Comparison of ENCODE assay signal across 9 mouse cellular contexts in genomic region chr3:104777342-104777741, GRCm38 (mm10). TPM values are rescaled to one million over a fixed set of nuclear protein-coding genes. Genes with fewer than 3 reads are reported as not detected.
A peak's percentile ranks its signal among the peaks of the same experiment; 100 is the strongest.
DNase-seq lines count a peak whose midpoint lies in the region; ATAC-seq lines count a peak whose summit lies in the region.
"Had no signal": no experiment of that assay in that cellular context is flagged by ENCODE, and none has a peak within 500 bp of the region (broad histone marks: within the 10 kb centered on the region; RNA-seq: fewer than 3 reads in every experiment).

No protein-coding gene starts in this region.

- peaks cover 24% of the 10 kb centered on the region for H3K4me1 ChIP-seq in heart, embryonic 11.5 days (ENCODE audit: control insufficient read depth, insufficient read depth, low read length)
- peaks cover 15% of the 10 kb centered on the region for H3K4me1 ChIP-seq in limb, embryonic 11.5 days (ENCODE audit: control insufficient read depth, insufficient read depth, low read length)
- peaks cover 14% of the 10 kb centered on the region; the same call in 1 of the 2 replicates for H3K4me1 ChIP-seq in neural tube, embryonic 14.5 days (ENCODE audit: control insufficient read depth, insufficient read depth, low read length)

- peak overlapping the region; percentile 70 for H3K4me2 ChIP-seq in heart, embryonic 11.5 days
- H3K4me2 ChIP-seq in limb, embryonic 11.5 days (ENCODE audit: low read depth, severe bottlenecking), result peak overlapping the region; percentile 69
- peak overlapping the region; percentile 55 for H3K4me2 ChIP-seq in neural tube, embryonic 14.5 days (ENCODE audit: low read depth, low read length)

- ATAC-seq in heart, embryonic 11.5 days (replicated peaks; ENCODE audit: insufficient number of reproducible peaks, low FRiP score, low TSS enrichment), result no peak
- 0 out of 2 replicates have a peak, but pooled peaks have one; percentile 21 for ATAC-seq in granulocyte monocyte progenitor cell, adult 5-6 weeks (replicated peaks; ENCODE audit: poor library complexity, severe bottlenecking)
- ATAC-seq in limb, embryonic 11.5 days (ENCODE audit: insufficient number of reproducible peaks, low FRiP score, low TSS enrichment, low read depth), result no peak
- peak; percentile 19; the same call in 1 of the 2 replicates for ATAC-seq in neural tube, embryonic 14.5 days (ENCODE audit: low read depth)

- no peaks in the 10 kb centered on the region for H3K9me3 ChIP-seq in heart, embryonic 11.5 days (replicated peaks; ENCODE audit: control insufficient read depth, low read length)
- H3K9me3 ChIP-seq in limb, embryonic 11.5 days (ENCODE audit: control insufficient read depth, low read length), result no peaks in the 10 kb centered on the region
- H3K9me3 ChIP-seq in neural tube, embryonic 14.5 days (ENCODE audit: control insufficient read depth, low read length), result no peaks in the 10 kb centered on the region
- H3K9me3 ChIP-seq: G1E had no signal

- H3K27me3 ChIP-seq in heart, embryonic 11.5 days (ENCODE audit: control insufficient read depth, insufficient read depth, low read length), result peaks cover 45% of the 10 kb centered on the region
- H3K27me3 ChIP-seq in limb, embryonic 11.5 days (ENCODE audit: control insufficient read depth, insufficient read depth, low read length), result peaks cover 48% of the 10 kb centered on the region
- H3K27me3 ChIP-seq in neural tube, embryonic 14.5 days (ENCODE audit: control insufficient read depth, insufficient read depth, low read length), result peaks cover 38% of the 10 kb centered on the region

- WGBS in heart, embryonic 11.5 days (ENCODE audit: insufficient replicate concordance), result 1% methylated on average over 20 of the region's 20 CpGs
- WGBS in limb, embryonic 11.5 days, result 2% methylated on average over 20 of the region's 20 CpGs
- 1% methylated on average over 20 of the region's 20 CpGs for WGBS in neural tube, embryonic 14.5 days

- H3K9ac ChIP-seq in heart, embryonic 11.5 days (ENCODE audit: low read depth, low read length), result peak overlapping the region; percentile 39; the same call in 1 of the 2 replicates
- peak overlapping the region; percentile 45 for H3K9ac ChIP-seq in limb, embryonic 11.5 days (ENCODE audit: low read length)
- H3K9ac ChIP-seq in neural tube, embryonic 14.5 days (replicated peaks; ENCODE audit: low read depth, low read length), result peak overlapping the region; percentile 21; the same call in 1 of the 2 replicates

- DNase-seq in heart, adult 9 months (ENCODE audit: low spot score in 2 of 2), result no peak
- peak; percentile 33 for DNase-seq in Muller cell, postnatal 12 days (ENCODE audit: inconsistent ontology term)
- DNase-seq in limb, embryonic 11.5 days (ENCODE audit: low spot score), result peak; percentile 80
- no peak for DNase-seq in ovary, postnatal 10 days (ENCODE audit: low spot score)
- DNase-seq in left cerebral cortex, adult 18-20 months (ENCODE audit: low spot score in 2 of 2), result no peak

- H3K27ac ChIP-seq in heart, embryonic 11.5 days (ENCODE audit: low read depth, low read length), result no peak overlapping the region
- H3K27ac ChIP-seq in limb, embryonic 11.5 days (replicated peaks; ENCODE audit: low read depth, low read length), result no peak overlapping the region
- no peak overlapping the region for H3K27ac ChIP-seq in neural tube, embryonic 14.5 days (ENCODE audit: low read depth, low read length)

- peak overlapping the region; percentile 42 for H3K4me3 ChIP-seq in heart, embryonic 11.5 days (ENCODE audit: low read depth, low read length)
- peak overlapping the region; percentile 34 for H3K4me3 ChIP-seq in limb, embryonic 11.5 days (ENCODE audit: low read depth, low read length)
- peak overlapping the region; percentile 24; the same call in 1 of the 2 replicates for H3K4me3 ChIP-seq in neural tube, embryonic 14.5 days (ENCODE audit: low read depth, low read length)

- no peaks in the 10 kb centered on the region for H3K36me3 ChIP-seq in heart, embryonic 11.5 days (ENCODE audit: control insufficient read depth, insufficient read depth, low read length)
- no peaks in the 10 kb centered on the region for H3K36me3 ChIP-seq in limb, embryonic 11.5 days (ENCODE audit: control insufficient read depth, insufficient read depth, low read length)
- H3K36me3 ChIP-seq in neural tube, embryonic 14.5 days (ENCODE audit: control insufficient read depth, insufficient read depth, low read length), result no peaks in the 10 kb centered on the region
- H3K36me3 ChIP-seq: G1E had no signal

RNA-seq across cellular contexts. Expression of gene Ppm1j, which starts 3.5 kb away (rescaled TPM):
- 23.5 and 36.9 TPM in 2 replicates for polyA plus RNA-seq in heart, embryonic 11.5 days (2014; fragmentation: Nextera tagmentation; extraction: Ambion mirVana)
- not detected in 2 replicates for total RNA-seq in granulocyte monocyte progenitor cell, adult 5-6 weeks (2014; fragmentation: Nextera tagmentation)
- total RNA-seq in granulocyte monocyte progenitor cell, adult 5-6 weeks (2017), result not detected in 2 replicates
- polyA plus RNA-seq in limb, embryonic 11.5 days (2014; fragmentation: Nextera tagmentation; extraction: Ambion mirVana), result 1.3 and 1.8 TPM in 2 replicates
- 0.23 and 3.1 TPM in 2 replicates for polyA plus RNA-seq in neural tube, embryonic 14.5 days (2014; fragmentation: Nextera tagmentation; extraction: Ambion mirVana)
- 1 to 10 TPM in 1 of 2 experiments, under 1 TPM in 1; 0.70 to 1.4 TPM for total RNA-seq in left cerebral cortex, adult 18-20 months (2021)
- total RNA-seq: G1E had no signal

RNA-seq across cellular contexts. Expression of gene Fam19a3, which starts 4.3 kb away (rescaled TPM):
- polyA plus RNA-seq in heart, embryonic 11.5 days (2014; fragmentation: Nextera tagmentation; extraction: Ambion mirVana), result 1.2 and 2.2 TPM in 2 replicates
- not detected in 2 replicates for total RNA-seq in granulocyte monocyte progenitor cell, adult 5-6 weeks (2014; fragmentation: Nextera tagmentation)
- total RNA-seq in granulocyte monocyte progenitor cell, adult 5-6 weeks (2017), result not detected in 2 replicates
- polyA plus RNA-seq in limb, embryonic 11.5 days (2014; fragmentation: Nextera tagmentation; extraction: Ambion mirVana), result 0.29 and 0.30 TPM in 2 replicates
- polyA plus RNA-seq in neural tube, embryonic 14.5 days (2014; fragmentation: Nextera tagmentation; extraction: Ambion mirVana), result 0.06 TPM in 1 of 2 replicates, not detected in the other
- total RNA-seq in left cerebral cortex, adult 18-20 months (2021), result under 1 TPM; 0.12 to 0.45 TPM
- polyA plus RNA-seq: G1E had no signal

RNA-seq across cellular contexts. Expression of gene Rhoc, which starts 10.8 kb away (rescaled TPM):
- polyA plus RNA-seq in heart, embryonic 11.5 days (2014; fragmentation: Nextera tagmentation; extraction: Ambion mirVana), result 242 and 272 TPM in 2 replicates
- total RNA-seq in granulocyte monocyte progenitor cell, adult 5-6 weeks (2014; fragmentation: Nextera tagmentation), result not detected in 2 replicates
- not detected in 2 replicates for total RNA-seq in granulocyte monocyte progenitor cell, adult 5-6 weeks (2017)
- polyA plus RNA-seq in limb, embryonic 11.5 days (2014; fragmentation: Nextera tagmentation; extraction: Ambion mirVana), result 146 and 160 TPM in 2 replicates
- polyA plus RNA-seq in neural tube, embryonic 14.5 days (2014; fragmentation: Nextera tagmentation; extraction: Ambion mirVana), result 40.1 and 64.1 TPM in 2 replicates
- total RNA-seq in left cerebral cortex, adult 18-20 months (2021), result 10 to 100 TPM; 31.7 to 31.8 TPM

RNA-seq across cellular contexts. Expression of gene Mov10, which starts 41.0 kb away (rescaled TPM):
- polyA plus RNA-seq in heart, embryonic 11.5 days (2014; fragmentation: Nextera tagmentation; extraction: Ambion mirVana), result 35.7 and 41.2 TPM in 2 replicates
- total RNA-seq in granulocyte monocyte progenitor cell, adult 5-6 weeks (2014; fragmentation: Nextera tagmentation), result 12.2 and 13.9 TPM in 2 replicates
- 2.4 TPM in 2 replicates for total RNA-seq in granulocyte monocyte progenitor cell, adult 5-6 weeks (2017)
- 61.4 and 62.3 TPM in 2 replicates for polyA plus RNA-seq in limb, embryonic 11.5 days (2014; fragmentation: Nextera tagmentation; extraction: Ambion mirVana)
- polyA plus RNA-seq in neural tube, embryonic 14.5 days (2014; fragmentation: Nextera tagmentation; extraction: Ambion mirVana), result 3.8 and 7.4 TPM in 2 replicates
- 10 to 100 TPM in 1 of 2 experiments, 1 to 10 TPM in 1; 9.1 to 10.5 TPM for total RNA-seq in left cerebral cortex, adult 18-20 months (2021)

Comparison
In these comparisons a context has a peak if more than half of its experiments do, and no peak if none do; other contexts are left out.
1. ATAC-seq: peak in granulocyte monocyte progenitor cell, adult 5-6 weeks (single experiment) and neural tube, embryonic 14.5 days (single experiment); none in heart, embryonic 11.5 days (single experiment) and limb, embryonic 11.5 days (single experiment).
2. DNase-seq: peak in Muller cell, postnatal 12 days (single experiment) and limb, embryonic 11.5 days (single experiment); none in heart, adult 9 months (0 of 2), ovary, postnatal 10 days (single experiment) and left cerebral cortex, adult 18-20 months (0 of 2).
3. Peak in every context shown above with its lines, with median percentiles within 50 percentile points of each other: H3K4me2 ChIP-seq, H3K4me3 ChIP-seq and H3K9ac ChIP-seq.